Mouse (Mus musculus): ENCODE measurements at regions not wholly inside any gene's neighbourhood (a gene's known extent, or its start where the extent isn't known, plus 50 kb on each side); places are given as distances from the start of the nearest gene placed in this dataset.

DNA sequence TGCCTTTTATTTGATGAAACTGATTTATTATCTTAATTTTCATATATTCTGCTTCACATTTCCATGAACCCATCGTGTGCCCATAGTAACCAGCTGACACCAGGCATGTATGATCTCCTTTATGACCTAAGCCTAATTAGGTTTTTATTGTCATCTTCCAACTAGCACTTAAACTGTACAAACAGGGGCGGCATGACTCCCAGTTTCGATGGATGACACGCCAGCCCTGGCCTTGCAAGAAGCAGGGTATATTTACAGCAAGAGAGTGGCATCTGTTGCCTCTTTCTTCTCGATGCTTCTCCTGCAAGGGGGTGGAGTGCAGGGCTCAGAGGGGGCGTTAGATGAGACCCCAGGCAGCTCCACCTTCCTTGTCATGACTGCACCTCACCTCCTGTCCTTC lies 379.8 kb downstream of the Tshz3 start:
- intact Hi-C loops (cut with DNase I) = no loop called here
- DNase-seq (ENCODE audit: low spot score) = no peak

DNA sequence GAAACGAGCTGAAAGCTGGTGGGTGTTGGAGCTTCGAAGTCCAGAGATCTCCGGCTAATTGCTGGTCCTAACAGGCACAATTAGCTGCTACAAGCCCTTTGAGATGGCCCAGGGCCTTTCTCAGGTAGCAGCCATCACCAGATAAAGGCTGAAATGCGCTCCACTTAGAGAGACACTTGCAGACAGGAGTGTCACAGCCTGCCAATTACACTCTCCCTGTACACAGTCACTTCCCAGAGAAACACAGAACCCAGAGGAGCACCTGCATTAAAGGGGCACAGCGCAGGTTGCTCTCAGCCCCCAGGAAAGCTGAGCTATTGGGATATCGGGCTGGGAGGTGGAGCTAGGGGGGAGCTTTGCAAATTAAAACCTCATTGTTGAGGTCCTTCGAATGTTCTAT lies 380.2 kb downstream of the Tshz3 start:
- intact Hi-C loops (cut with DNase I) = no loop called here
- no peak for DNase-seq (ENCODE audit: low spot score)

DNA sequence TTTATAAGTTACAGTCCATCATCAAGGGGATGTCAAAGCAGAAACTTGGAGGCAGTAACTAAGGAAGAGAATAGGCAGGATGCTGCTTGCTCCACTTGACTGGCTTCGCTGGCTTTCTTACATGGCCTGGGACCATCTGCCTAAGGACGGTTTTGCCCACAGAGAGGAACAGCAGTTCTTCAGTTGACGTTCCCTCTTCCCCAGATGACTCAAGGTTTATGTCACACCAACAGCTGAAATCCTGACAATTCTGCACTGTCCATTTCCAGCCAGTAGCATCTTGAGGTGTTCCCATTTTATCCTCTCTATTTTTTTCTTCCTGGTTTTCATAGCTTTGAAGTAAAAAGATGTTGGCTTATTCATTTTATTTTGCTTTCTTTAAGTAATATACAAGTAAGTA lies 391.8 kb downstream of the Tshz3 start:
- intact Hi-C loops (cut with DNase I) = no loop called here
- DNase-seq (ENCODE audit: low spot score) = no peak

DNA sequence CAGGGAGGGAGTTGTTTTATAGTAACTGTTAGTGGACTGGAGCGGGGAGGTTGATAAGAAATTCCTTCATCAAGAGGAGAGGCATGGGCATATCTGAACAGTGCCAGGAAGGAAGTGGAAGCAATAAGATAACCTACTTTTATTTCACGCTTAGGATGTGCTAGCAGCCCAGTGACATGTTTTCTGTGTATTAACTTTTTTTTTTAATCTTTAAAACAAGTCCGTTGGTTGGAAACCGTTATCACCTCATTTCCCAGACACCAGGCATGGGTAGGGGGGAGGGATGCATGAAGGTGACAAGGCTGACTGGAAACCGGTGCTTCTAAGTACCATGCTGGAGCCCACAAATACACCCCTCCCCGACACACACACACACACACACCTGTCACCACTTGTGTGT lies 394.7 kb downstream of the Tshz3 start:
- intact Hi-C loops (cut with DNase I) = no loop called here
- DNase-seq (ENCODE audit: low spot score) = no peak

DNA sequence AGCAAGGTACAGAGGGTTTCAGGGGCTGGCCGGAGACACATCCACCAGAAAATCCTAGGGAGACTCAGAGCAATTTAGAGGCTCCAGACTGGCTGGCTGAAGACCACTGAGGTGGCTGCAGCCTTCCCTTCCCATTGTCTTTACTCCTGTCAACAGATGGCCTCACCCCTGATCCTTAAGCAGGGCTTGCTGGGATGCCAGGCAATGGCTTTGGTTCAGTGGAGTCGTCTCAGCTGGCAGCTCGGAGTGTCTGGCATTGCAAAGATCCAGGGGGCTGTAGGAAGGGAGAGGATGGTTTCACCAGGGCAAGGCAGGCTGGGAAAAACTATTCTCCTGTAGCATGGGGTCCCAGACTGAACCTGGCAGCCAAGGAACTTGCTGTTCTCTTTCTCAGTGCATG lies 395.8 kb downstream of the Tshz3 start:
- no peak for DNase-seq (ENCODE audit: low spot score)
- intact Hi-C loops (cut with DNase I) = no loop called here

DNA sequence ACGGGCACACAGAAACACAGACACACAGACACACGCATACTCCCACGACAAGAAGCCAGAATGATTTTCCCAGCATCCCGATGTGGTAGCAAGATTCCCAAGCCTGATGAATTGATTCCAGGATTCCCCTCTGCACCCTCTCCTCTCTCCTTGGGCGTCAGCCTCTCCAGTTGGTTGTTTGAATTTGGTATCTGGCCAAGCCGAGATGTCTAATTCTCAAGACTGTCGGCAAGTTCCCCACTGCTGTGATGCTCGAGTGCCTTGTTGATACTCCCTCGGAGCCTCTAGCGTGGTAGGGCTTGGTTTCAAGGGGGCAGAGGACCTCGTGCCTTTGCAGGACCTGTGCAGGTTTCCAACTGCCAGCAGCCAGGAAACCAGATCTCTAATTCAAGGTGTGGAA lies 397.9 kb downstream of the Tshz3 start:
- intact Hi-C loops (cut with DNase I) = no loop called here
- no peak for DNase-seq (ENCODE audit: low spot score)

DNA sequence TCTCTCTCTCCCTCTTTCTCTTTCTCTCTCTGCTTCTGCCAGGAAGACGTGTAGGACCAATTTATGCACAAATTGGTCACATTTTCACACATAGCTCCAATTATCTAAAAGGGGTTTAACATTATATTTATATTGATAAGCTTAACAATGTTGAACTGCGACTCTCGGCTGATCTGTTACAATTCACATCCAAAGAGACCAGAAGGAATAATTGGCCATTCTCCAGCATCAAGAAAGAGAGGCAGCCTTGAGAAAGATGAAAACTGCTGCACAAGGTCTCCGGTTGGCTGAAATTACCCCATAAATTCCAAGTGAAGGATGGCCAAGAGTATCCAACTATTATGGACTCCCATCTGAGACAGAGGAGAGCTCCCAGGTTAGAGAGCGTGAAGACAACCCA lies 398.4 kb downstream of the Tshz3 start:
- intact Hi-C loops (cut with DNase I) = no loop called here
- DNase-seq (ENCODE audit: low spot score) = no peak

DNA sequence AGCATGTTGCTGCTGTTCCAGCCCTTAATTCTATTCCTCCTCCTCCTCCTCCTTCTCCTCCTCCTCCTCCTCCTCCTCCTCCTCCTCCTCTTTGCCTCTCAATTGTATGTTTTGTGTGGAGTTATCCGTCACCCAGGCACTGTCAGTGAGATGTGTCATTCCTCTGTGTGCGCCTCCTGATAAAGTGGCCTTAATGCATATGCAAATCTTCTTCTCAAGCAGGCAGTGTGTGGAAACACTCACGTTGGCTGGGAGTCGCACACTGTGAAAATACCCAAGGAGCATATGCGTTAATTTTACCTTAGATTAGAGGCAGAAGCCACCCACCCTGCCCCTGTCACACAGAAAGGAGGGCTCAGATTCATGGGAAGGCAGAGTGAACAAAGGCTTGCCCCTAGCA lies 401.0 kb downstream of the Tshz3 start:
- intact Hi-C loops (cut with DNase I) = no loop called here
- DNase-seq (ENCODE audit: low spot score) = no peak

DNA sequence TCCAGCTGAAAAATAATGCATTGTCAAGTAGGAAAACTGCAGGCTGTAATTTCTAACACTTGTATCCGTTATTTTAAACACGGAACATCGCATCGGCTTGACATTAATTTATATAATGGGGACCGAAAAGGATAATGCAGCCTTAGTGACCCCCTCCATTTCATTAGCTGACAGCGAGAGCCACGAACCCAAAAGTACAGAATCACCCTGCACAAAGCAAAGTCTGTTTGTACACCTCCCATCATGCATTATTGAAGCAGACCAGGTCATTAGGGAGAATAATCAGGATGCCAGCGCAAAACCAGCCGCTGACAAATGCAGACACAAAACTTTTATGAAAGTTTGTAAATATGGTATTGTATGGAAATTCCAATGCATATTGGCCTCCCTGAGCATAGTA lies 406.8 kb downstream of the Tshz3 start:
- DNase-seq (ENCODE audit: low spot score) = no peak
- intact Hi-C loops (cut with DNase I) = no loop called here

DNA sequence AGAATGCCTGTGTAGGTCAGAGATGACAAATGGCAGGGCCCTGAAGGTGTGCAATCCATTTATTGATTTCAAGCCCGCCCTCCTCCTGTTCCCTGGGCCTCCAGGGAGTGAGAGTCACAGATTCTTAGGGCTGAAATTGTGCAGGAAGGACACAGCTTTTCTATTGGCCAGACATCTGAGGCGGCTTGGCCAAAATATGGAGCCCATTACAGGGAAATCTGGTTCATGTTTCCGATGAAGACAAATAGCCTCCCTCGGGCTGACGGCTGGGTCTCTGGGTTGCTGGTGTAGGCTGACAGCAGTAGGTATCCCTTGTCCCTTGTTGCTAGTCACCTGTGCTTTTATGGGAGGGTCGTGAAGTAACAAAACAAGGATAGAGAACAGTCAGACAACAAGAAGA lies 413.2 kb downstream of the Tshz3 start:
- intact Hi-C loops (cut with DNase I) = no loop called here
- no peak for DNase-seq (ENCODE audit: low spot score)

DNA sequence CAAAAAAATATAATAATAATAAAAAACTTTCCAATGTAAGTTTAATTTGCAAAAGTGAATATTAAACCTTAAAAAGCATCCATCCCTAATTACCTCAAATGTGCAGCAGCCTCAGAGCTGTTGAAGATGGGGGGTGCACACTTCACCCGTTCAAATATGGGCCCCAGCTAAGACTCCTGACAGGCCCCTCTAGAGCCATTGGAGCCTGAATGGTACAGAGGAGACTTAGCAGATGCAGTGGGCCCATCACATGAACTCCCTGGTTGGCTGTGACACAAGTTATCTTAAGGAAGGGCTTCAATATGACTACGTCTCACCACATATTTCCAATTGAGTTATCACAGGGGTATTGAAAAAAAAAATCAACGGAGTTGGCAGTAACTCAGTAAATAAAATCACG lies 422.9 kb downstream of the Tshz3 start:
- intact Hi-C loops (cut with DNase I) = no loop called here
- no peak for DNase-seq (ENCODE audit: low spot score)

DNA sequence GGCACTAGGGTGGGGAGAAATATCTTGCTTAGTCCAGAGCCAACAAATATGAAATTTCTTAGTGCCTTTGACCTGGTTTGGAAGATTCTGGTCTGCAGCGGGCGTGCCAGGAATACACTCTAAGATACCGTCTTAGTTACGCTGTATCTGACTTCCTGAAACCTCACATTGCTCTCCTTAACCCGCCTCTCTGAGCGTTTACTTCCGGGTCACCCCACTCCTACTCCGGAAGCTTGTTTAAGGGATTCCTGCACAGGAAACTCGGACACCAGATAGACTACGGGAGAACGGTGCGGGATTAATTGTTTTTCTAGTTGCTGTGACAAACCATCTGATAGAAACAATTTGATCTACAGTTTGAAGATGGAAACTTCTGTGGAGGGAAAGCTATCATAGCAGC lies 442.3 kb downstream of the Tshz3 start:
- intact Hi-C loops (cut with DNase I) = no loop called here
- DNase-seq (ENCODE audit: low spot score) = no peak

DNA sequence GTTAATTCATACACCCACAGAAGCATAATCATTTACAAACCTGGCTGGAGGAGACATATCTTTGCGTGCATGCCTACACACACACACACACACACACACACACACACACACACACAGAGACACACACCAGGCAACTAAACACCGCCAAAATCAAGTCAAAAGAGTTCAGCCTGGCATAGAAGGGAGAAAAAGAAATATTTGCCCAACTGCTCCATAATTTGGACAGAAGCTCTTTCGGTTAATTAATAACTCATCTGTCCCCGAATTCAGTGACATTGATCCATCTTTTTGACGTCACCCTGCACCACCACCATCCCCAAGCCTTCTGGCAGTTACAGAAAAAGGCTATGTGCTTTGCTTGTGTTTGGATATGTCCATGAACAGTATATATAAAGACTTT lies 444.9 kb downstream of the Tshz3 start:
- intact Hi-C loops (cut with DNase I) = no loop called here
- no peak for DNase-seq (ENCODE audit: low spot score)

DNA sequence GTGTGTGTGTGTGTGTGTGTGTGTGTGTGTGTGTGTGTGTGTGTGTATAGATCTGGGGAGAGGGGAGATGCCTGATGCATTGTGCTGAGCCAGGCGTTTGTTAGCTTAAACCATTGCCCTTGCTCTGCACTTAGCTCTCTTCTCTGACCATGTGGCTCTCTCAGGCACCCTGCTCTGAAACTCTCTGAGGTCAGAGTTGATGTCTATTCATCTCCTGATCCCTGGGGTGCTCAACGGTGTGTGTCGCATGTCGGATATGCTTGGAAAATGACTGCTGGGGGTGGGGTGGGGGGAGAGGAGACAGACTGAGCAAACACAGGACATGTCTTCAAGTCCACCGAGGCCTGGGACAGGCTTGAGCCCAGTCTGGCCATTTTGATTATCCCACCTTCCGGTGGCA lies 446.4 kb downstream of the Tshz3 start:
- no peak for DNase-seq (ENCODE audit: low spot score)
- intact Hi-C loops (cut with DNase I) = no loop called here

DNA sequence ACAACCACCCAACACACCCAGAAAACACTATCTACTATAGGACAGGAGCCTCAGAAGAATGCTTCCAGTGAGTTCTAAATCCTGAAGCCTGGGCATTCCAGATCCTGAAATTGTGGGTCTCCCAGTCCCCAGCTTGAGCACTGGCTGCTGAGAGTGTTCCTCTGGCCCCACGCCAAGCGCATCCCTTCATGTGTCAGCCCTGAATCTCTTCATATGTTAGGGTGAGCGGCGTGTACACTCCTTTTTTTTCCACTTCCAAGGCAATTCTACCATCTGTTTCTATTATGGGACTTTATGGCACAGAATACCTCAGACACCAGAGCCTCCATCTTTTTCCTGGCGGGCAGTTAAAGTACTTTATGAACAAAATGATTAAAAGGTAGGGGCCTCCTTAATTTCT lies 451.8 kb downstream of the Tshz3 start:
- intact Hi-C loops (cut with DNase I) = no loop called here
- no peak for DNase-seq (ENCODE audit: low spot score)

DNA sequence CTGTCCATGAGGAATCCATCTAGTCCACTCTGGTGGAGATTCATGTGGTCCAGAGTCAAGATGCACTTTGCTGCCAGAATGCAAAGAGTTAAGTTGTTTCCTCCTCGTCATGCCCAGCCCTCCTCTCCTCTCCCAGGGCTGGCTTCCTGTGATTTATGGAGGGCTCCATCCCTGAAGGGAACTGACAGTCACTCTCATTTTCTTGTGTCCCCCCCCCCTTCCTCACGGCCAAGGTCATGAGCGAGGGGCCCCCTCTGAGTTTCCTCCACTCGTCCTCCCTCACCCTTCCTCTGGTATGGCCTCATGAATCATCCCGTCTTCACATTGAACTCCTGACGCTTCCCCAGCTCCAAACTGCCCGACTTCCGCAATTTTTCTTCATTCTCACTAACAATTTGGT lies 461.9 kb downstream of the Tshz3 start:
- no peak for DNase-seq (ENCODE audit: low spot score)
- intact Hi-C loops (cut with DNase I) = no loop called here

DNA sequence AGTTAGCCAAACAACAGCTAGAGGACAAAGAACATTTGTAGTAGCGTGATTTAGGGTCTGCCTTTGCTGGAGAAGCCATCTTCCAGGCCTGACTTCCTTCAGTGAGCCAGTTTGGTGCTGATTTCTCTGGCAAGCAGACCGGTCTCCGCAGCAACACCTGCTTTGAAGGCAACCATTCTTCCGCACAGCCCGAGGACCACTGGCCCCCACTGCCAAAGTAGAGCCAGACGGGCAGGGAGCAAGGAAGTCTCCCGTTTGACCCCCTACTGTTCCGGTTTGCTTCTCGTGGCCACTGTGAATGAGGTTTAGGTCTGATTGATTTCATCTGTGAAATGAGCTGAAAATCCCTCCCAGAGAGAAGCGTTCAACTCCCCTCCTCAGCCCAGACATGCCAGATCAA lies 471.0 kb downstream of the Tshz3 start:
- no peak for DNase-seq (ENCODE audit: low spot score)
- intact Hi-C loops (cut with DNase I) = no loop called here

DNA sequence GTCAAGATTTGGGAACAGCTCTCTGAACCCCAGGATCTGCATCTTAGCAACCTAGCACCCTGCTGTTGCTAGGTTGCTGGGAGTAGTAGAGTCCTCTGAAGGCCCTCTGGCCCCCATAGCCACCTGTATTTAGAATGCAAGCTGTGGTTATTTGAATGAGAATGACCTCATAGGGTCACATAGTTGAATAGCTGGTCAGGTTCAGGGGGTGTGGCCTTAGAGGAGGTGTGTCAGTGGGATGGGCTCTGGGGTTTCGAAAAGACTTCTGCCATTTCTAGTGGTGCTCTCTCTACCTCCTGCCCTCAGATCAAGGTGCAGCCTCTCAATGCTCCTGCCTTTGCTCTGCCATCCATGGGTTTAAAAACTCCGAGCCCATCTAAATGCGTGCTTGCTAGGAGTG lies 477.8 kb downstream of the Tshz3 start:
- no peak for DNase-seq (ENCODE audit: low spot score)
- intact Hi-C loops (cut with DNase I) = no loop called here

DNA sequence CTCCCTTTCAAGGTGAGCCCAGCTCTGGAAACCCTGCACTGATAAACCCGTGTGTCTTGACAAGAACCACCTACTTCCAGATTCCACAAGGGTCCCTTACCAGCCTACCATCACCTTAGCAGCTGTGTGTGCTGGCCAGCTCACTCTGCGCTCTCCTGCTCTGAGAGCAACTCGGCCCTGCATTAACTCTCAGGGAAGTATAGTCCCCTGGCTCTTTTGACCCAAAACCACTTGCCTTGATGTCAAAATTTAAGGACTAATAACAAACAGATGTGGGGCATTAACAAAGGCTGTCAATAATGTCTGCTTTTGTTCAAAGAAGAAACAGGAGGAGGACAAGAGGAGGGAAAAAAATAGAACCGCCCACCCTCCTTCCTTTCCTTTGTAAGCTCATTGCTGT lies 480.3 kb downstream of the Tshz3 start:
- DNase-seq (ENCODE audit: low spot score) = no peak
- intact Hi-C loops (cut with DNase I) = no loop called here

DNA sequence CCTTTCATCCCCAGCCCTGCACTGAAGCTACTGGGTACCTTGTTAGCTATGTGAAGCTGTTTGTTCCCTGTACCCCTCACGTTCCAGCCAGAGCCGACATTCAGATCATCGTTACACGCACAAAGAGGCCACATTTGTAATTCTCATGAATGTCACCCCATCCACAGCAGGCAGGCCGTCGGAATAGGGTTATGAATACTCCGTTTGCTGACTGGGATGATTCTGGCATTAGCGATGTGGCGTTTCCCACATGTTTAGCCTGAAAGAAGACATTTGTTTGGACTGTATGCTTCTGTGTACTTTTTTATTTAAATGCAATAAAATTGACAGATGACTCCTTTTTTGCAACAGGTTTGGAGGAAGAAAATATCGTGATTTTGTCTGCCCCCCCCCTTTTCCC lies 482.0 kb downstream of the Tshz3 start:
- intact Hi-C loops (cut with DNase I) = no loop called here

DNA sequence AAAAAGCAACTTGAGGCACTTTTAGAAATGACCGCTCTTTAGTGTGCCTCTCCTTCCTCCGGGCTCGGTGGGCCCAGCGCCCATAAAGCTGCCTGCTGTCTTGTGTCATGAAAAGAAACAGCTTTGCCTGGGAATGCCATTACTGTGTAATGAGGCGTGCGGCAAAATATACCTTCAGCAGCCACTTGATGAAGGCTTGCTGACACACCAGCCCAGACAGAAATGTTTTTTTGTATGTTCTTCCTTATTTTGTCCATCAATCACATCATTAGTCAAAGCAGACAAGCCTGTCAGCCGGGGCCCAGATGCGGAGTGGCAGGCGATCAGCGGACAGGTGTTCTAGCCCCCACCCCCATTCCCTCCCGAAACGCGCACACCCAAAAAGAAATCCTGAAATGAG lies 482.5 kb downstream of the Tshz3 start:
- no peak for DNase-seq (ENCODE audit: low spot score)
- intact Hi-C loops (cut with DNase I) = no loop called here

More for the DNA sequence above, 482.0 kb downstream of the Tshz3 start:
- no peak for DNase-seq (ENCODE audit: low spot score)

DNA sequence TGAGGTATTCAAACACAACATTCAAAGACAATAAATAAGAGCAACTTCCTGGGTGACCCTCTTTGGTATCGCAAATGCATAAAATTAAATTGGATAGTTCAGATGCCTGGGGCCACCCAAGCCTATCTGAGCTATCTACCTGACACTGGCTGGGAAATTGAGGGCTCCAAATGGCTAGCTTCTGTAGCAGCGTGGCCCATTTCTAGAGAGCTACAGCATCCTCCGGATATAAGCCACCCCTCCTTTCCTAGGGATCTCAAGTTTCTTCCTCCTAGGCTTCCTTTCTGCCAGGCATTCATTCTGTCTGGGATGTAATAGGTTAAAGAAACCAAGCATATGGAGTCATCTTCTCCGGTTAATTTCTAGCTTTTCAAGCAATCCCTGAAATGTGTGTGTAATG lies 483.2 kb downstream of the Tshz3 start:
- intact Hi-C loops (cut with DNase I) = no loop called here
- no peak for DNase-seq (ENCODE audit: low spot score)

DNA sequence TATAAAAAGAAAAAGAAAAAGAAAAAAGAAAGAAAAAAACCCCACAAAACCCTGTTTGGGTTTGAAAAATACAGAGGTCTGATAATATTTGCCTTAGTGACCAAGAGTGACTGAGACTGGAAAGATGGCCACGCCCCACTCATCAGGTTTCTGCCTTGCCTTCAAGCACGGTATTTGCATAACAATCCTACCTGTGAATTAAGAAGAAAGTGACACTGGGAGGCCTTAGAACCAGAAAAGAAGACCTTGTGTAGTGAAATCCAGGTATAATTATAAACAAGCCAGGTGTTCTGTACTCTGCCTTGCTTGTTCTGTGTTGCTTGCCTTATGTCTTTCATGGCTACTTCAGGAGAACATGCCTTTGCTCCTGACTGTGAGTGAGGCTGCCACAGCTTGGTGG lies 494.6 kb downstream of the Tshz3 start:
- DNase-seq (ENCODE audit: low spot score) = no peak
- intact Hi-C loops (cut with DNase I) = no loop called here

Measured in heart, postnatal 25 days (tissue).